Mouse (Mus musculus): Measurements from ENCODE around the gene Olfr447. TPM values are rescaled to one million over a fixed set of nuclear protein-coding genes. Genes with fewer than 3 reads are reported as not detected.

Olfr447 gene
- polyA plus RNA-seq (2016; fragmentation: Nextera tagmentation; extraction: Ambion mirVana), result not detected in 2 replicates

DNA sequence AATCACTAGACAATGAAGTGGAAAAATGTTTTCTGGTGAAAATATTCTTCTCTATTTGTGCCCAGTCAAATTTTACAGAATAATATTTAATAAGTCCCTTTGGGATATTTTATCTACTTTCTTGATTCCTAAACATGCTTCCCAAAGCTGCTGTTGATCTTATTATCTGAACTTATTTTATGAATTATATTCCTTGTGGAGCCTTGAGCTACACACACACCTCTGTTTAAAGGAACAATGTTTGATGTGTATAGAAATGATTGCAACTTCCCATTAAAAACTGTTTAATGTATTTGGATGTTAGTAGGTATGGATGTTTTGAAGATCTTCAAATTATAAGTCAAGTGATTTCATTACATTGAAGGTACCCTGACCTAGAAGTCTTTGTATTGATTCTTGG, at the start of gene Olfr447:
Gene Olfr447, plus strand, starts transcription at position 301 of the 400 bp plus-strand sequence.
- H3K4me1 ChIP-seq, result no peaks in the 10 kb centered on the region
- no peak for ATAC-seq (ENCODE audit: low FRiP score)
- H3K4me2 ChIP-seq, result no peak within 1 kb of the TSS
- H3K36me3 ChIP-seq (replicated peaks), result no peaks in the 10 kb centered on the region
- H3K27me3 ChIP-seq, result no peaks in the 10 kb centered on the region
- no peaks in the 10 kb centered on the region for H3K9me3 ChIP-seq
- no peak within 1 kb of the TSS for H3K27ac ChIP-seq
- no peak within 1 kb of the TSS for H3K9ac ChIP-seq
- H3K4me3 ChIP-seq (replicated peaks), result no peak within 1 kb of the TSS

DNA sequence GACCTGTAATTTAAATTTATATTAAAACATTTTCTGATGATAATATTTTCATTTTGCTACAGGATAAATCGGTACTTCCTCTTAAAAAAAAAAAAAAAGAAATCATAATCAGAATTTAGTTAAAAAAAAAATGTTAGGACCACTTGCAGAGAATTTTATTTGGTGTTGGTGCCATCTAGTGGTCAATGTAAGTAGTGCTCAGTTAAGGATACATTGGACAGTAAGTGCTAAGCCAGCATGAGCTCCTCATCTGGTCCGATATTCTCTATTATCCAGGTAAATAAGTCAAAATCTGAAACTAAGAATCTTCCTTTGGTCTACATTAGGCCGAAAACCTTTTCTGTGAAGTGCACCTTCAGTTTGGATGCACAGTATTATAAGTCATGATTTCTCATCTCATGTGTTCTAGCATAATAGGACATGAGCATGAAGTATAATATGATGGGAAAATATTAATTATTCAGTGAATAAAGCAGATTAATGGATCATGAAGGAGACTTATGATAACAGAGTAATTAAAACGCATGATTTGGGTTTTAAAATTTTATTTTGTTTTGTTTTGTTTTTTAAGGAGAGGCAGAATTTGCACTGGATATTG, 48.4 kb upstream of the Olfr447 start:
- Histone ChIP-seq H3K27ac (no peak overlapping the region), H3K9me3 (no peaks in the 10 kb centered on the region), H3K9ac (no peak overlapping the region), H3K4me1 (no peaks in the 10 kb centered on the region), H3K4me3 (replicated peaks) (no peak overlapping the region), H3K36me3 (replicated peaks) (no peaks in the 10 kb centered on the region), H3K4me2 (no peak overlapping the region), H3K27me3 (no peaks in the 10 kb centered on the region)
- ATAC-seq (ENCODE audit: low FRiP score), result peak; percentile 70; the same call in 1 of the 2 replicates
- 20% methylated on average over 4 of the region's 4 CpGs for WGBS

DNA sequence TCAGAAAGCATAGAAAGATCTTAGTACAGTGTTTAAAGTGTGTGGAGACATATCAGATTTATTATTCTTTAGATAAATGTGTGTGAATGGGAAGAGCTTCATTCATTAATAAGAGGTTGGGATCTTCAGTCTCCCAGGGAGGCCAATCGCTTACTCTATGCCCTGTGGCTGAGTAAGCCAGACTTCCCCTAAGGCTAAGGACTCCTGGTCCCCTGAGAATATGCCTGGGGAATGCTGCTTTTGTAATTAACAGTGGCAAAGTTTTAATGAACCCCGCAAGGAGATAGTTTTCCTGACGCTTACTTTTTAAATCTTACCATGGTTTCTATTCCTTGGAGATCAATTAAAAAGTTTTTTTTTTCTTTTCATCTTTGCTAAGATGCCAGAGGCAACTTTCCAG, 39.0 kb upstream of the Olfr447 start:
- Histone ChIP-seq H3K4me2 (no peak overlapping the region), H3K4me1 (no peaks in the 10 kb centered on the region), H3K27ac (no peak overlapping the region), H3K36me3 (replicated peaks) (no peaks in the 10 kb centered on the region), H3K4me3 (replicated peaks) (no peak overlapping the region), H3K27me3 (no peaks in the 10 kb centered on the region), H3K9me3 (no peaks in the 10 kb centered on the region), H3K9ac (no peak overlapping the region)
- WGBS, result 71% methylated on average over 3 of the region's 3 CpGs
- ATAC-seq (ENCODE audit: low FRiP score), result no peak

DNA sequence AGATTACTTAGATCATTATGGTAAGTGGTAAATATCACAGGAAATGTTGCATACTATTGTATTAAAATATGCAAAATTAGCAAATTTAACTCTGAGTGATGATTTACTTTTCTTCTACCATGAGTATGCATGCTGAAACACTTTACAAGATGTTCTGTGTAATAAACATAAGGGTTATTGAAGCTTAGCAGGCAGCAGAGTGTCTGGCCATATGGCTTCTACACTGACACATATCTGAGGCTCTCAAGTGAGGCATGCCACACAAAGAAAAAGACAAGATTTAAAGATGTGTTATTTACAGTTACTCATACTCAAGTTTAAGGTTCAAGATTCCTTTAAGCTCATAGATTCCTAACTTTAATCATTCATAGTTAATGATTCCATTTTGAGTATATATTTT, 32.4 kb upstream of the Olfr447 start:
- no peaks in the 10 kb centered on the region for H3K9me3 ChIP-seq
- H3K36me3 ChIP-seq (replicated peaks), result no peaks in the 10 kb centered on the region
- no peak overlapping the region for H3K4me3 ChIP-seq (replicated peaks)
- no peak overlapping the region for H3K4me2 ChIP-seq
- no peaks in the 10 kb centered on the region for H3K27me3 ChIP-seq
- H3K27ac ChIP-seq, result no peak overlapping the region
- no peaks in the 10 kb centered on the region for H3K4me1 ChIP-seq
- no peak for ATAC-seq (ENCODE audit: low FRiP score)
- no peak overlapping the region for H3K9ac ChIP-seq

DNA sequence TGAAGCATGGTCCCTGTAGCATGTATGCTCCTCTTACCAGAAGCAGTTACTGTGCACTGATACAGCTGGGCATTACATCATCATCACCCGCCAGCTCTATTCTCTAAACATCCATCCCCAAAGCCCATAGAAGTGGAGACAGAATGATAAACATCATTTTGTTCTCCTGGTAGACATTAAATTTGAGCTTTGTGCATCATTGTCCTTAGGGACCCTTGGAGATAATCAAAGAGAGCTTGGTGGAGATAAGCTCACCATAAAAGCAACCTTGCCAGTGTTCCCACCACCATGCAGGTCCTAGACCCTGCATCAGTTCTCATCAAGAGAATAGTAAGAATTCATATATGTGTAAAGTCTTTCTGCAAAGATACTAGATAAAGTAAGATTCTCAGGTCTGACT, 18.5 kb upstream of the Olfr447 start, which contains the start of gene Olfr448:
Gene Olfr448, plus strand, starts transcription at position 301 of the 400 bp plus-strand sequence.
- H3K9me3 ChIP-seq, result no peaks in the 10 kb centered on the region
- no peak within 1 kb of the TSS for H3K9ac ChIP-seq
- H3K27me3 ChIP-seq, result no peaks in the 10 kb centered on the region
- no peaks in the 10 kb centered on the region for H3K4me1 ChIP-seq
- WGBS, result 87% methylated on average over 1 of the region's 1 CpGs
- no peak within 1 kb of the TSS for H3K27ac ChIP-seq
- ATAC-seq (ENCODE audit: low FRiP score), result no peak
- H3K4me3 ChIP-seq (replicated peaks), result no peak within 1 kb of the TSS
- no peak within 1 kb of the TSS for H3K4me2 ChIP-seq
- no peaks in the 10 kb centered on the region for H3K36me3 ChIP-seq (replicated peaks)

DNA sequence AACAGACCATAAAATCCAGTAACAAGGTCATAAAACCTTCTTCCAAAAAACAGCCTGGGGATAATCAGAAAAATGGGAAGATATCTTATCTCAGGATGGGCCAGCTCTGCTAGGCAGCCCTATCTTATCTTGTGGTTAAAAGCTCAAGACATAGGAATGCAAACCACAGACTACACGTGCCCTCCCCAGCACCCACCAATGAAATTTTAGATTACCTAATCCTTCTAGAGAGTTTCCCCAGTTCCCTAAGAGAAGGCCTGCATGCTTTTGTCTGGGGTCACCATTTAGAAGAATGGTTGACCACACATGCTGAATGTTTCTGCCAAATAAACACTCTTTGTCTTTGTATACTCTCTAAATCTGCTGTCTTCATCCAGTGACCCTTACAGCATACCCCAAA, 8.3 kb upstream of the Olfr447 start:
- H3K9me3 ChIP-seq, result no peaks in the 10 kb centered on the region
- no peak overlapping the region for H3K9ac ChIP-seq
- 10% methylated on average over 1 of the region's 1 CpGs for WGBS
- no peaks in the 10 kb centered on the region for H3K36me3 ChIP-seq (replicated peaks)
- H3K4me1 ChIP-seq, result no peaks in the 10 kb centered on the region
- H3K4me2 ChIP-seq, result no peak overlapping the region
- H3K4me3 ChIP-seq (replicated peaks), result no peak overlapping the region
- H3K27ac ChIP-seq, result no peak overlapping the region
- peak; percentile 17; the same call in 1 of the 2 replicates for ATAC-seq (ENCODE audit: low FRiP score)
- H3K27me3 ChIP-seq, result no peaks in the 10 kb centered on the region; the same call in 1 of the 2 replicates

DNA sequence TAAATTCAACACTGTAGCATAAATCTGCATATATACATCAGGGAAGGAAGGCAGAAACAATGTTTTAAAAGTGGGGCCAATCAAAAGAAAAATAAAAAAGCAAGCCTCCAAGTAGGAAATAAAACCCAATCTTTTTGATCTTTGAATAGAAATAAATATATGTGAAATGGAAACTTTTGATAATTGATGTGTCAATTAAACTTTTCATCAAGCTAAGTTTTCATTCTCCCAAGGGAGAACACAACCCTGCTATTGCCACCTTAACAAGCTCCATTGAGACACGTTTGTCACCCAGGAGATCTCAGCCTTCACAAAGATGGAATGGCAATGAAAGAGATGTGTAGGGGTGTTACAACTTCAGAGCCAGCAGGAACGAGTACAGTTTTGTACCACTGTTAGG, 12.4 kb downstream of the Olfr447 start, which contains the start of gene Olfr446:
Gene Olfr446, plus strand, starts transcription at position 301 of the 400 bp plus-strand sequence.
- no peak for ATAC-seq (ENCODE audit: low FRiP score)
- H3K27ac ChIP-seq, result no peak within 1 kb of the TSS
- WGBS, result 64% methylated on average over 2 of the region's 2 CpGs
- no peak within 1 kb of the TSS for H3K9ac ChIP-seq
- H3K4me2 ChIP-seq, result no peak within 1 kb of the TSS
- H3K36me3 ChIP-seq (replicated peaks), result no peaks in the 10 kb centered on the region
- no peaks in the 10 kb centered on the region for H3K27me3 ChIP-seq
- H3K9me3 ChIP-seq, result no peaks in the 10 kb centered on the region
- no peaks in the 10 kb centered on the region for H3K4me1 ChIP-seq
- H3K4me3 ChIP-seq (replicated peaks), result no peak within 1 kb of the TSS

DNA sequence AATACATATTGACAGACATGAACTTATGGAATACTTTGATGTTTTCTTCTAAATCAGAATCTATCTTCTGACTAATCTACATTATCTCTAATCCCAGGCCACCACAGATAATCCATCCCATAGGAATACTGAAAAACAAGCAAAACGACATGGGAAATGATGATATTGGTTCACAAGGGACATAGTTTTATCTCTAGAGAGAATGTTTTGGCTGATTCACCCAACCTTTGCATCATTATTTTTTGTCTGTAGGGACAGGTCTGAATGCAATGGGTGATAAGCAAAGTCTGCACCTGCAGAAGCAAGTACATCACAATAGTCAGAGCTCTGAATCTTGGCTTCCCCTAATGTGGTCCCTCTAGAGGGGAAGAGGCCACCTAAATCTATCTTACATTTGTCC, 40.1 kb downstream of the Olfr447 start, which contains the start of gene Olfr444:
Gene Olfr444, plus strand, starts transcription at position 301 of the 400 bp plus-strand sequence.
- Histone ChIP-seq H3K4me2 (no peak within 1 kb of the TSS), H3K27me3 (no peaks in the 10 kb centered on the region), H3K4me1 (no peaks in the 10 kb centered on the region), H3K9me3 (no peaks in the 10 kb centered on the region), H3K27ac (no peak within 1 kb of the TSS), H3K9ac (no peak within 1 kb of the TSS), H3K4me3 (replicated peaks) (no peak within 1 kb of the TSS), H3K36me3 (replicated peaks) (no peaks in the 10 kb centered on the region)
- WGBS, result 76% methylated on average over 1 of the region's 1 CpGs
- ATAC-seq (ENCODE audit: low FRiP score), result no peak

Other genes with a start within 250 kb of the Olfr447 start
- gene Tcaf1, start 198.8 kb upstream of the Olfr447 start, polyA plus RNA-seq (2016; fragmentation: Nextera tagmentation; extraction: Ambion mirVana), result 164 and 179 TPM in 2 replicates
- gene Olfr453, start 169.5 kb upstream of the Olfr447 start, polyA plus RNA-seq (2016; fragmentation: Nextera tagmentation; extraction: Ambion mirVana), result not detected in 2 replicates
- not detected in 2 replicates for gene Olfr38, start 152.5 kb upstream of the Olfr447 start, polyA plus RNA-seq (2016; fragmentation: Nextera tagmentation; extraction: Ambion mirVana)
- gene Olfr452, start 123.8 kb upstream of the Olfr447 start, polyA plus RNA-seq (2016; fragmentation: Nextera tagmentation; extraction: Ambion mirVana), result not detected in 2 replicates
- not detected in 2 replicates for gene Olfr450, start 96.9 kb upstream of the Olfr447 start, polyA plus RNA-seq (2016; fragmentation: Nextera tagmentation; extraction: Ambion mirVana)
- not detected in 2 replicates for gene Olfr449, start 74.5 kb upstream of the Olfr447 start, polyA plus RNA-seq (2016; fragmentation: Nextera tagmentation; extraction: Ambion mirVana)
- not detected in 2 replicates for gene Olfr448, start 18.4 kb upstream of the Olfr447 start, polyA plus RNA-seq (2016; fragmentation: Nextera tagmentation; extraction: Ambion mirVana)
- not detected in 2 replicates for gene Olfr446, start 12.5 kb downstream of the Olfr447 start, polyA plus RNA-seq (2016; fragmentation: Nextera tagmentation; extraction: Ambion mirVana)
- not detected in 2 replicates for gene Olfr444, start 40.2 kb downstream of the Olfr447 start, polyA plus RNA-seq (2016; fragmentation: Nextera tagmentation; extraction: Ambion mirVana)
- gene Olfr441, start 197.5 kb downstream of the Olfr447 start, polyA plus RNA-seq (2016; fragmentation: Nextera tagmentation; extraction: Ambion mirVana), result not detected in 2 replicates
- not detected in 2 replicates for gene Olfr237-ps1, start 237.7 kb downstream of the Olfr447 start, polyA plus RNA-seq (2016; fragmentation: Nextera tagmentation; extraction: Ambion mirVana)